Mouse (Mus musculus) retina, postnatal 1 day (tissue): ENCODE measurements at regions not wholly inside any gene's neighbourhood (a gene's known extent, or its start where the extent isn't known, plus 50 kb on each side); places are given as distances from the start of the nearest gene placed in this dataset.
A peak's percentile ranks its signal among the peaks of the same experiment; 100 is the strongest.

Experiments
- DNase-seq: peaks from one replicate; pipeline ENCODE4 v3.0.0-alpha.2; 2012

DNA sequence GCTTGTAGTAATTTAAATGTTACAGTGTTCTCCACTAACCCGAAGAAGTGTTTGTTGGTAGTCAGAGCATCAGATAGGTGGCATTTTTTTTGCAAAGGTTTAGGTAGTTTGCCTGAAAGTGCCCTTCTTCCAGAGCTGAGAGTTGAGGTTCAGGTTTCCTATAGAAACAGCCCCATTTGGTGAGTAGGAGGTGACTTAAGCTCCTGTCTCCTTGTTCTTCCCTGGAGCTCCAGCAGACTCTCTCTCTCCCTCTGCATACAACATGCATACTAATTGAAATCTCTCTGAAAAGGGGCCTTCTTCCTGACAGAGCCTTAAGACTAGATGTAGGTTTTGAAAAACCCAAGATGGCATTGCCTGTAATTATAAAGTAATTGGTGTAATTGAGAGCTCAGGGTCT lies 161.3 kb downstream of the Spata19 start:
- DNase-seq = no peak

DNA sequence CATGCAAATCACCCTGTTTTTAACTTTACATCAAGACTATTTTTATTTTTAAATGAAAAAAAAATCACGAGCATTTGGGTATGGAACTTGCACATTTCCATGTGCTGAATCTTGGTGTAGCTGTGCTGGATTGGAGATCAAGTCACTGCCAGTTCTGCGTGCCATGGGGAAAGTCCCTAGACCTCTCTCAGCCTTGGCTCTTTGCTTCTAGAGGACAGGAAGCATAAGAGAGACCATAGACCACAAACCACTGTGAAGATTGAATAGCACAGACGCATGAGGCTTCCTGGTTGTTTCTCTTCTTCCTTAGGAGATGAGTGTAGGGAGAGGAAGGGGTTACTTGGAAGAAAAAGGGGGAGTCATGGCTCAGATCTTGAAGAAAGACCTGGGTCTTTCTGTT lies 161.7 kb downstream of the Spata19 start:
- DNase-seq = no peak

DNA sequence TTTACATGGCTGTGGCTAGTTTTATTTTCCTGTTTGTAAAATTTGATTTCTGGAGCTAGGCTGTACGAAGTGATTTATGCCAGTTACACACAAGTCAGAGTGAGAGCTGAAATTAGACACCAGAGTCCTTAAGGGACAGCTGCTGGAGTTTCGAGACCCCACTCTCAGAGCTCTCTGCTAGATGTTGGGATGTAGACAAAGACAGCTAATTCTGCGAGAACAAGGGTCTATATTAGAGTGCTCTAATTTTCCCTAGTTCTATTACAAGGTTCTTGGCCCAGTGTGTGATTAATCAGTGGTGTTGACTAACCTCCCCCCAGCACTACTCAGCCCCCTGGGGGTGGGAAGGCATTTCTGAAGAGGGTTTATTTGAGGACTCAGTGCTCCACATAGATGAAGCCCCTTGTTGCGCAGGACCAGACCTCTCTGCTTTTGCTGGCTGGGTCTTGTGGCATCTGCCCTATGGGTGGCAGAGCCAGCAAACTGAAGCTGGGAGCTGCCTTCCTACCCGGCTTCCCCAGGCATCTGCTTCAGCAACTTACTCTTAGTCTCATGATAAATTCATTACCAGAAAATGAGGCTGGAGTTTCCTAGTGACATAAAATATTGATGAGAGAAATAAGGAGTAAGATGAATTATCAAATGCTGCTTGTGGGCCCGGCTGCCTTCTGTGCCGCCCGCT lies 171.9 kb downstream of the Spata19 start:
- DNase-seq = peak; percentile 14

DNA sequence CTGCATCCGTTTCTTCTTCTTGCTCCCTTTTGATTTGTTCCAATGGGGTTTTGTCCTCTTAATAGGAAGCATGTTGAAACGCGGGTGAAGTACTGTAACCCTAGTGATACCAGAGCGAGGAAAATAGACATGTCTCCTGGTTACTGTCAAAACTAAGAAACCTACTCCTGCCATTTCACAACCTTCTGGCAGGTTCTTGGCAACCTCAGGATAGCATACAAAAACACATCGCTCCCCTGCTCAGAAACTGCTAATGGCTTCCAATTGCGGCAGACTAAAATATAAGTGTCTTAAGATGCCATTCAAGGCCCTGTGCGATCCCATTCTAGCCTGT lies 172.4 kb downstream of the Spata19 start:
- DNase-seq = no peak

DNA sequence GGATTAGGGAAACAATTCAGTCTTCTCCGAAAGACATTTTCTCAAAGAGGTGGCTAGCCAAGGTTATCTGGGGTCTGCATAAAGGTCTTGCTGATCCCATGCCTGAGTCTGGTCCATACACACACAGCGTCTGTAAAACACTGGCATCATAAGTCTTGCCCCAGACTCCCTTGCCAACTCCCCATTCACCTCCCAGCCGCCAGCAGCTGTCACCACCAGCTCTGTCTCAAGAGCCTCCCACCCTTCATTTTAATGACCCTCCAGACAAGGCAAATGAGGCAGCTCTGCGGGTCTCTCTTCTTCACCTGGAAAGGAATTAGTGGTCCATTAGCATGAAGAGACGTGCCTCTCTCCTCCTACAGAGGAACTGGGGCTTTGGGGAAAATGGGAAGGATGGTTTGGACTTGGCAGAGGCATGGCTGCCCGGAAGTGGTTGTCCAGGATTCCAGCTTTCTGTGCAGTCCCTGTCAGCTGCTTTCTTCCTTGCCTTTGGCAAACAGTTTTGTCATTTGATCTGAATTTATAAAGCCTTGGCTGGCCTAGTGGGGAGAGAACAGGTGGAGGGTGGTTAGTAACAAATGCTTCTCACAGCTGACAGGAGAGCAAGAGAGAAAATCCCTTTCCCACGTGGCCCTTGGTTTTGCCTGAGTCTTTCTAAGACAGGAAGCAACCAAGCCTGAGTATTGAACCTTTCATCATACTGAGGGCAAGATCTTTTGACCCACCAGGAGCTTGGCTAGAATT lies 173.3 kb upstream of the Opcml start:
- no peak for DNase-seq

DNA sequence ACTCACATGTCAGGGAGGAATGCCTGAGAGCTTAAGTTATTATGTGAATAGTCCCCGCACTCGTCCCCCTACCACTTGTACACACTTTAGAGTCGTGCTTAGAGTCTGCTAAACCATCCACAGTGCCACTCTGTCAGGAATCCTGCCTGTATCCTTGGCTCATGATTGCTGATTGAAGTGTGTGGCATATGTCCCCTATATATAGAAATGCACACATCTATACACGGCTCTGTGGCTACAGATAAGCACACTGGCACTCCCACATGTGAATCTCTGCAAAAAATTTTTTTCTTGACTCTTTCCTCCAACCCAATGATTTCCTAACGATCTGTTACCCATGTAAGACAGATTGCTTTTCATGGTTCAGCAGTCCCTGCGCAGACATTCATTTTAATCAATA lies 155.7 kb upstream of the Opcml start:
- DNase-seq = no peak

DNA sequence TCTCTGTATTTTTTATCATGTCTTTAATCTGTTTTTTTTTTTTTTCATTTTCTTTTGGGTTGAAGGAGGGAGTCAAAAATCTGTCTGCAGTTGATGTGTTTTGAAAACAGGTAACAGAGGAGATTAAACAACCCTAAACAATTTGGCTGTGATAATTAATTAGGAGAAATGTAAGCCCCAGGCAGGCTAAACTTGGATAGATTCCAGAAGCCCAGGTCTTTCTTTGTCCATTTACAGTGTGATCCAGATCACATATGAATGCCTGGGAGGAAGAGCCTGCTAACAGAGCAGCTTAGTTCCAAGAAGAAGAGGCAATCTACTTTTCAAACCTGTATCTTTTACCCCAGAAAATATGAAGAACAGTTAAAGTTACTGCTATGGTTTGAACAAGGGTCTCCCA lies 150.0 kb upstream of the Opcml start:
- peak; percentile 29 for DNase-seq

DNA sequence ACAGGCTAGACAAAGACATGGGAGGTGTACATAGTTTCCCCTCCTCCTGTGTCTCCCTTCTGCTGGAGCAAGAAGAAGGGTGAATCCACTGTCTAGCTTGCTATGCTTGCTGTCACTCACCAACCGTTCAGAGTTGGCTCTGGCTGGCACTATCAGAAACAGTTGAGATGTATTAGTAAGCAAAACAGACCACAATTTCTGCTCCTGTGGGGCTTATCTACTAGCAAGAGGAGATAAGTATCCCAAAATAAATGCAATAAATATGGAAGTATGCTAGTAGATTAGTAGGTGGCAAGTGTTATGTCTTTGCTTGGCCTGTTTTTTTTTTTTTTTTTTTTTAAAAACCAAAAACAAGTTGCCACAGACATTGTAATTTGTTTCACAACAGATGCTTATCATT lies 147.3 kb upstream of the Opcml start:
- no peak for DNase-seq

DNA sequence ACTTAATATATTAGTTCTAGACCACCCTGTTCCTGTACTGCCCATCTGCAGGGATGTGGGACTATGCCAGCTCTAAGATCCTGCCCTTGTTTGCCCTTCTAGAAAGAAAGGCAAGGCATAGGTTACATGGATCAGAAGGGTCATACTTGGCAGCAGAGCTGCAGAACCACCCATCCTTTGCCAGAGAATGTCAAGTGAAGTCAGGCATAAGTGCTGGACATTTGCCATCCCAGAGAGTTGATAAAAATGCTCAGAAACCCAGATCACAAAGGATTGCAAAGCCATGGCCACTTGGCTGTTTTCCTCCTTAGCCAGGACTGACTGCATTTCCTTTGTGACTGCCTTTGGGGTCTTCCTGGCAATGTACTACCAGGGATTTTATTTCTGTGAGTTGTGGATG lies 146.7 kb upstream of the Opcml start:
- no peak for DNase-seq

DNA sequence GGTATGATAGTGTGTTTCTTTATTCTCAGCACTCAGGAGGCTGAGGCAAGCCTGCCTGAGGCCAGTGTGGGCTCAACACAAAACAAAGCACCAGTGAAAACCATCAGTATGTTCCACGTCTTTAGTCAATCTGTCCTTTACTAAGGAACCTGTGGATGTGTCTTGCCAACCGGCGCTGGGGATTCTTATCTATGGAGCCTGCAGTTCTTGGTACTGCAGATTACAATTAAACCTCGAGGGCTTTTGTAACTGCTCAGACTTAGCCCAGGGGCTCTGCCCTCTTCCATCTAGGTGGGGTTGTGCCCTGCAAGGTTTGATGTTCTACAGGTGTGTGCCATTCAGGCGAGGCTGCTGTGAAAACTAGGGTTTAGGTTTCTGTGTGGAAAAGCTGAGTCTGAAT lies 145.1 kb upstream of the Opcml start:
- DNase-seq = no peak

DNA sequence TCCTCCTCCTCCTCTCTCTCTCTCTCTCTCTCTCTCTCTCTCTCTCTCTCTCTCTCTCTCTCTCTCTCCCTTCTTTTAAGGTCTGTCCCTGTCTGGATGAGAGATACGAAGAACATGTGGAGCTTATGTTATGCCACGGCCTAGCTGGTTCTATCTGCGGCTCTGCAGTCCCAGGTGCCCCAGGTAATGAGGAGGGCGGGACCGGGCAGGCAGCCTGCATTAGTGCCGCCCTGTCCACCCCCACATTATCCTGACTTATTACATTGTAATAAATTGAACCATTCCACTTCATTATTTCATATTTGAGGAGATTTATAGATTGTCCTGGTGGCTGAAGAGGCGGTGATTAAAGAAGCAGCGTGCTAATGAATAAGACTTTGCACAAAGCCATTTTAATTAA lies 144.5 kb upstream of the Opcml start:
- DNase-seq = no peak

DNA sequence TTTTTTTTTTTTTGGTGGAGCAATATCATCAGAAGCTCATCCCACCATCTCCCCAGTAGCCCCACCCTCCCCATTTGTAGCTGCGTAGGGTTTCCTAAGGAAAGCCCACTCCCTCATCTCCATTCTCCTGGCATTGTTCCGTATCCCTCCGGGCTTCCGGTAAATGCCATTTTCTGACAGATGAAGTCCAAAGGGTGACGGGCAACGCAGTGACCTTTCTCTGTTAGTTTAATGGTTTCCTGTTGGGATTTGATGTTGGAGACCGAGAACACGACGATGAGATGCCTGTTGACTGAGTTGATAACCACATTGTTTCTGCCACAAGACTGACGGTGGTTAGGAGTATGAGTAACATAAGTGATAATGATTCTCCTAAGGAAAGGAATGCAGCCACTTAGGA lies 143.6 kb upstream of the Opcml start:
- no peak for DNase-seq

DNA sequence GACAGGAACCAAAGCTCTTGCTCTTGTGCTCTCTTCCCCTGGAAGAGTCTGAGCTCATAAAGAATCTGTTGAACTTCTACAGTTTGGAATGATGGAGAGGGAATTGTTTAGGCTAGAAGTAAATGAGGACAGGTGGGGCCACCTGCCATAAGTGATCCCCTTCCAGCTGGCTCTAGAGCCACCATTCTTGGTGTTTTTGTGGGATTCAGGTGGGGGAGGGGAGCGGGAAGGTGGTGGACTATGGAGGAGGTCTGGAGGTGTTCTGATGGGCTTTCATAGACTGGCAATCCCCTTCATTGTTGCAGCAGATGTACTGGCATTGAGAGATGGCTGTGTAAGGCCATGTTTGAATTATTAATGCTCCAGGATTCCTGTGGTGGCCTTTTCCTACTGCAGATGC lies 132.6 kb upstream of the Opcml start:
- DNase-seq = no peak

DNA sequence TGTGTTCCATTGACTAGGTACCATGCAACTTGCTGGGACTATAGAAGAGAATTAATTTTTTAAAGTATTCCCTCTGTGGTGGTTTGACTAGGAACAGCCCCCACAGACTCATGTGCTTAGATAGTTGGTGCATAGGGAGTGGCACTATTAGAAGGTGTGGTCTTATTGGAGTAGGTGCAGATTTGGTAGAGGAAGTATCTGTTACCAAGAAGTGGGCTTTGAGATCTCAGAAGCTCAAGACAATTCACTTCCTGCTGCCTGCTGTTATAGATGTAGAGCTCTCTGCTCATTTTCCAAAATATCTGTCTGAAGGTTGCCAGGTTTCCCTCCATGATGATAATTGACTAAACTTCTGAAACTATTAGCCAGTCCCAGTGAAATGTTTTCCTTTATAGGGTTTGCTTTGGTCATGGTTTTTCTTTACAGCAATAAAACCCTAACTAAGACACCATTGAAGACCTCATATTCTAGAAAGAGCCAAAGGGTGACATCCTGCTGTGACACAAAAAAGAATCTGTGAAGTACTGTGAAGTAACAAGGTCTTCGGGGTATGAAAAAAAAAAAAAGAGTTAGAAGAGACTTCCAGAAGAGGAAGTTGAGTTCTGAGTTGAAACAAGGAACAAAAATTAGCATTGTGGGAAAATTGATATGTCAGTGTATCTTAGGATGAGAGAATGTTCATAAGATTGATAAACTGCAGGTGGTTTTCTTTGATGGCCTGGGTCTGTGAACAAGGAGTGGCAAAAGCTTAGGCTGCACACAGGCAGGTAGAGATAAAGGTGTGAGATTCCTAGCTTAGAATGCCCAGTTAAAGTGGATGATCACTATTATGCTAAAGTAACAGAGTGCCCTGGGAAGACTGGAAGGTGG lies 128.9 kb upstream of the Opcml start:
- no peak for DNase-seq

DNA sequence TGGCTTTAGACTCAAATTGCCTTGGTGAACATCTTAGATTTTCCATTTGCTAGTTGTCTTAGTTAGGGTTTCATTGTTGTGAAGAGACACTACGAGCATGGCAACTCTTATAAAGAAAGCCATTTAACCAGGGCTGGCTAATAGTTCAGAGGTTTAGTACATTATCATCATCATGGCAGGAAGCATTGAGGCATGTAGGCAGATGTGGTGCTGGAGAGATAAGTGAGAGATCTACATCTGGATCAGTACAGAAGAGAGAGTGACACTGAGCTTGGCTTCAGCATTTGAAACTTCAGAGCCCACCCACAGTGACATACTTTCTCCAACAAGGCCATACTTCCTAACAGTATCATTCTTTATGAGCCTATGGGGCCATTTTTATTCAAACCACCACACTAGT lies 127.3 kb upstream of the Opcml start:
- DNase-seq = no peak

DNA sequence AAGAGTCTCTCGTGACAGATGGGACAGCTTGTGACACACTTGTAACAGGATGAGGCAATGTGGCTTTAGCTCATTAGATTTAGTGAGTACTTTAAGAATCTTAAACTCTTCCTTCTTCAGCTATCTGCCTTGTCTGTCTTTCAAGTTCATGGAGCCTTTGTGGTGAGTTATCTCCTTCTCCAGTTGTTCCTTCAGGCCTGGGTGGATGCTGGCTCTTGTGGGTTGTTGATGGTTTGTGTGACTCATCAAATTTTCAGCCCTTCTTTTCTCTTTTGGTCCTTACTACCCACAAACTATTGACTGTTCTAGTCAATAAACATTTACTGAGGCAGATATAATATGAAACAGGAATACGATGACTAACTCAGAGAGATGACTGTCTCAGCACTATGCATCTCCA lies 124.9 kb upstream of the Opcml start:
- DNase-seq = no peak

DNA sequence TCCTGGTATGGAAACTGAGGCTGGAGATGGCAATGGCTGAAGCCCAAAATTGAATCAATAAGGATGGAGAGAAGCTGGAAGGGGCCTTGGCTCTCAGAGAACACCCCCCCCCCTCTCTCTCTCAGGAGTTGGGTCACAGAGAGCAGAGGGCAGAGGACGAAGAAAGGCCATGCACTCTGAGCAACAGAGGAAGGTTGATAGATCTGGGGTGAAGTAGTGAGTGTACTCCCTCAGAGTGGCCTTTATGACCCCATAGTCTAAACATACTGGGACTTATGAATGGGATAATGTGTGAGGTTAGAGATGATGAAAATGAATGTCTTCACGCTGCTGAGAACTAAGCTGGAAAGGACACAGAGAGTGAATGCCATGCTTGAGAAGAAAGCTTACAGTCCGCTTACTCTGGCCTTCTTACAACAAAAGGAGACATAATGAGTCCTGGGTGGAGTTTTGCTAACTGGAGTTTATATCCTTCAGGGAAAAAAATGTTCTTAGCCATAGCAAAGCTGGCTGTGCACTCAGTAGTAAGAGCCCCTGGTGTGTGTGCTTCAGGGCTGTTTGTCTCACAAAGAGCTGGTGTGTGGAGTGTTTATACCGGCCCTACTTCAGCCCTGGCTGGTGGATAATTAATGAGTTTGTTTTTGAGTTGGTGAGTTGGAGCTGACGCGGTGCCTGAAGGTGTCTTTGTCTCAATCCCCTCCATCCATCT lies 120.4 kb upstream of the Opcml start:
- DNase-seq = peak; percentile 25

DNA sequence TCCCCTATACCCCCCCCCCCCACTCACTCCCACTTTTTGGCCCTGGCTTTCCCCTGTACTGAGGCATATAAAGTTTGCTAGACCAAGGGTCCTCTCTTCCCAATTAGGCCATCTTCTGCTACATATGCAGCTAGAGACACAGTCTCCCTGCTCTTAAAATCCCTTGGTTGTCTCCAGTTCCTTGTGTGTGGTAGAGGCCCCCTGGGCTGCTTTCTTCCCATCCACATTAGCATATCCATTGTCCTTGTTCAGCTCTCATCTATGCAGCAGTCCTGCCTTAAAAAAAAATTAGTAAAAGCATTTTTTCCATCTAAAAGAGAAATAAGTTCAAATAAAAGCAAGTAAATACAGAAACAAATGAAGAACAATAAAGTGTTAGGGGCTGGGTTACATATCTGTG lies 105.2 kb upstream of the Opcml start:
- DNase-seq = no peak

DNA sequence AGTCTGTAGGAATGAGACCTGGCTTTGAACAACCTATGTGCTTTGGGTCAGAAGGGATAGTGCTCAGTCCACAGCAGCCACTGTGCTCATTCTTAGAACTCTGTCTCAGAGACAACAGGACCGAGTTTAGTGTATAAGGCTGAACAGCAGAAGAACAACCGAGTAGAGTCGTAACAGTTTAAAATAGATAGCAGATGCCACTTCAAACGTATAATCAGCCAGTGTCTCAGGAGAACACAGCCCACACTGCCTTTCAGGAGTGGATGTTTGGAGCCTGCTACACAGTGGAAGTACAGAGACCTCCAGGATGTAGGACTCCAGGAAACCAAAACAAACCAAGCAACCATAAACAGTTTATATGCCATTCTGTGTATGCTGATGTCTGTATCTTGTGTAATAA lies 99.0 kb upstream of the Opcml start:
- DNase-seq = no peak

DNA sequence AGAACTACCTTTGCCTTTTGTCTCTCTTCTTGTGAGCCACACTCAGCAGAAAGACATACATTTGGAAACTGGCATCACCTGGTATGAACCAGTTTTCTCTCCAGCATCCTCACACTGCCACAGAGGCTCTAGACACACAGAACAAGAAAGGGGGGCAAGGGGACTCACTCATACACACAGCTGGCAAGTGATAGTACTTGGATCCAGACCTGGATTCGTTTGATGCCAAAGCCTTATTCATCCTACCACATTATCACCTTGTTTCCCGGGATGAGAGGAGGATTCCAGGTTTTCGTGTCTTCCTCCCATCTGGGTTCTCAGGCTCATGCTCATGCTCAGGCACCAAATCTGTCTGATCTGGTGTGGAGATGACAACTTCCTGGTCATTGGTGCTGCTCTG lies 97.8 kb upstream of the Opcml start:
- DNase-seq = no peak

DNA sequence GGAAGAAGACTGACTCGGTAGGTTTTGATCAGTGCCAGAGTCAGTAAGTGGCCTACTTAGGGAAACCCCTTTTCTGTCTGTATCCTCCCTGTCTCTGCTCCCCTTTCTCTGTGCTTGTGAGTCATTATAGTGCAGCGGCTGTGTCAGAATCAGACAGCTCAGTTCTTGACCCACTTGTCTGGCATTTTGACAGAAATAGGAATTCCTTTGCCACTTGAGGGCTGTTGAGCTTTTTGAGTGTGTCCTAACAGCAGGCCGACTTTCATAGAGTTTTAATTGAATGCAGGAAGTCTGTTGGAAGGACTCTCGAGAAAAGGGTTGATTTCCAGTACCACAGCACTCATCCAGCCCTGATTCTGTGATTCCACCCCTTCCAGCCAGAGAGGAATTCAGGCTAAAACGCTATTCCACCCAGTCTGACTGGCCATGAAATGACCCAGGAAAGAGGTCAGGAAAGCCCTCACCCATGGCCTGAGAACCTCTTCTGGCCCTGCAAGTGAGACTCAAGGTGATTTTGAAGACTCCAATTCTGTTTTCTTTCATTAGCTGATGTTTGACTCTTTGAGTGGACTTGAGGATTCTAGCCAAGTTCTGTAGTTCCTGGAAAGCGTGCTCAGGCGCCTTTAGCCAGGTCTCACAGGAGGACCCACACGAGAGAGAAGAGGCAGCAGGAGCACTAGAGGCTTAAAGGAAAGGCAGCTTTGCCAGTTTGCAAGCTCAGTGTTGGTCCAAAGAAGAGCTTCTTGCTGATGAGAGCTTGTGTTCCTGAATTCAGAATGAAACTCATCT lies 95.6 kb upstream of the Opcml start:
- DNase-seq = no peak

DNA sequence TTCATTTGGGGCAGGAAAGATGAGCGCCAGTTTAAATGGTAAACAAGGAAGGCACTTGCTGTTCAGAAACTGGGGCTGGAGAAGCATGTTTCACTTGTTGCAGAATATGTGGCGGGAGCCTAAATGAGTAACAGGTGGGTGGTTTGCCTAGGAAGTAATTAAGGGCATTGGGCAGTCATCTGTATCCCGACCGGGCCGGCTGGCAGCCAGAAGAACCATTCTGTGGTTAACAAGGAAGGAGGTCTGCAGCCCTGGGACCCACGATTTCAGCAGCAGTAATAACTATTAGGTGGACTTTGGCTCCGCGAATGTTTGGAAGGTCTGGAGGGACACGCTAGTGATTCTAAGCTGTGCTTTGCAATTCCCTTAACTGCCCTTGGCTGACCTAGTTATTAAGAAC lies 89.0 kb upstream of the Opcml start:
- peak; percentile 6 for DNase-seq

DNA sequence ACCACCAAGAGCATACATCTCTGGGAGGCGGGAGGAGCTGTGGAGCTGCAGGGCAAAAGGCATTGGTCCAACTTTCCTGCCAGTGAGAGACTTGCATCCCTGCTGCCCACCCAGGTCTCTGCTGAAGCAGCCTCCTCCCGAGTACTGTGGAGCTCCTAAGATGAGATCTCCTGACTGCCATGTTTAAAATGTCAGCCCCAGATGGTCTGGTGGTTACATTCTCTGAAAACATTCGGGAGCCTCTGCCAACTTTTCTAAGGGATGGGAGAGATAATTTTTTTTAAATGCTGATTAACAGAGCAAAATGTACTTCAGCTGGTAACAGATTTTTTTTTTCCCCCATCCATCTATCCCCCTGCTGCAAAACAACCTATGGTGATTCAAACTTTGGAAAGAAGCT lies 88.4 kb upstream of the Opcml start:
- no peak for DNase-seq
